Mouse (Mus musculus) forebrain, embryonic 15.5 days (tissue): Measurements from ENCODE around the gene Adgrv1. TPM values are rescaled to one million over a fixed set of nuclear protein-coding genes. Genes with fewer than 3 reads are reported as not detected.

Experiments used
- ATAC-seq: fragments of 200-750 bp; cut with Nextera tagmentation; replicated peaks from 2 replicates; pipeline ENCODE4 v1.8.0; 2017; ENCODE audit warnings: mild to moderate bottlenecking, moderate TSS enrichment, moderate library complexity
- H3K27ac ChIP-seq: fragments of 300-500 bp; sonication (generic); replicated peaks from 2 replicates; pipeline ENCODE4 v1.5.1; 2015; ENCODE audit warnings: mild to moderate bottlenecking, inconsistent platforms
- H3K27me3 ChIP-seq: fragments of 300-500 bp; sonication (generic); 2 replicates; pipeline ENCODE4 v1.6.1; 2015; ENCODE audit warnings: inconsistent platforms
- H3K36me3 ChIP-seq: fragments of 300-500 bp; sonication (generic); 2 replicates; pipeline ENCODE4 v1.6.1; 2015; ENCODE audit warnings: mild to moderate bottlenecking, inconsistent platforms
- H3K4me1 ChIP-seq: fragments of 300-500 bp; sonication (generic); 2 replicates; pipeline ENCODE4 v1.6.1; 2015; ENCODE audit warnings: inconsistent platforms
- H3K4me2 ChIP-seq: fragments of 300-500 bp; sonication (generic); replicated peaks from 2 replicates; pipeline ENCODE4 v1.6.1; 2015; ENCODE audit warnings: mild to moderate bottlenecking, inconsistent platforms
- H3K4me3 ChIP-seq: fragments of 300-500 bp; sonication (generic); 2 replicates; pipeline ENCODE4 v1.5.1; 2015; ENCODE audit warnings: mild to moderate bottlenecking, inconsistent platforms
- H3K9ac ChIP-seq: fragments of 300-500 bp; sonication (generic); replicated peaks from 2 replicates; pipeline ENCODE4 v1.6.1; 2015; ENCODE audit warnings: mild to moderate bottlenecking, inconsistent platforms
- H3K9me3 ChIP-seq: fragments of 300-500 bp; sonication (generic); 2 replicates; pipeline ENCODE4 v1.6.1; 2016; ENCODE audit warnings: inconsistent platforms
- WGBS: fragments of 180-500 bp; shearing (Covaris S2); methylation state at CpG from one replicate; pipeline ENCODE4 v1.1.7; 2015; ENCODE audit warnings: mixed read lengths; 5-methylcytosine and 5-hydroxymethylcytosine counted together
- polyA plus RNA-seq: library from polyadenylated mRNA; unstranded; fragments of >200 nt; fragmentation: Nextera tagmentation; extraction: Ambion mirVana; gene quantifications from 2 replicates; pipeline ENCODE4 v1.2.1, GENCODE M21; 2015

Gene Adgrv1
- polyA plus RNA-seq, 1 experiment from 2014 or later: 17.3 TPM

DNA sequence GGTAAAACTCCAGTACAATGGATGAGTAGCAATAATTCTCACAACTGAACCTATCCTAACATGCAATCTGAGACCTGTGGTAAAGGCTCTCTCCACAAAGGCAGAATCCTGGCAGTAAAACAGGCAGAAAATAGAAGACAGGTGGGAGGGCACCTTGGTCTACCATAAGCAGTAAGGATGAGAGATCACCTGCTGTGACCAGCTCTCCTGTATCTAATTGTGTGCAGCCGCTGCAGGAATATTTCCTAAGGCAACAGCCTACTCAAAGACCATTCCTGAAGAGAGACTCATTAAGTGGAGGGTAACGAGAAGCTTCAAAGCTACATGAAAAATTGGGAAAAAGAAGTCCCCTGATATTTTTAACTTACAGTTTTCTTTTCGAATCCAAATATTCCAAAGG is 167.2 kb downstream of the Adgrv1 start:
- Histone ChIP-seq H3K4me2 (no peak overlapping the region), H3K9ac (no peak overlapping the region), H3K36me3 (no peaks in the 10 kb centered on the region), H3K4me1 (no peaks in the 10 kb centered on the region), H3K4me3 (no peak overlapping the region), H3K27me3 (no peaks in the 10 kb centered on the region), H3K9me3 (no peaks in the 10 kb centered on the region), H3K27ac (no peak overlapping the region)
- 68% methylated on average over 3 of the region's 3 CpGs for WGBS
- no peak for ATAC-seq

- H3K9me3 ChIP-seq: no peaks in the 10 kb centered on the region
- no peak overlapping the region for H3K4me3 ChIP-seq
- H3K27me3 ChIP-seq: no peaks in the 10 kb centered on the region
- no peaks in the 10 kb centered on the region for H3K36me3 ChIP-seq
- WGBS: 35% methylated on average over 4 of the region's 4 CpGs
- H3K4me2 ChIP-seq: no peak overlapping the region
- H3K27ac ChIP-seq: no peak overlapping the region
- no peak overlapping the region for H3K9ac ChIP-seq
- no peaks in the 10 kb centered on the region for H3K4me1 ChIP-seq
- ATAC-seq: peak; percentile 64; the same call in 1 of the 2 replicates
These were observed 183.3 kb downstream of the Adgrv1 start for GRCm38 (mm10) chr13:81449630-81450029.

GRCm38 (mm10) chr13:81449198-81449597 is 183.8 kb downstream of the Adgrv1 start:
- Histone ChIP-seq H3K4me3 (no peak overlapping the region), H3K27me3 (no peaks in the 10 kb centered on the region), H3K9ac (no peak overlapping the region), H3K4me2 (no peak overlapping the region), H3K36me3 (no peaks in the 10 kb centered on the region), H3K4me1 (no peaks in the 10 kb centered on the region), H3K27ac (no peak overlapping the region), H3K9me3 (no peaks in the 10 kb centered on the region)
- ATAC-seq: peak; percentile 60
- 75% methylated on average over 7 of the region's 7 CpGs for WGBS

- no peak for ATAC-seq
- Histone ChIP-seq H3K27me3 (no peaks in the 10 kb centered on the region), H3K4me1 (peaks cover 7% of the 10 kb centered on the region; the same call in 1 of the 2 replicates), H3K9ac (no peak overlapping the region), H3K27ac (no peak overlapping the region), H3K36me3 (no peaks in the 10 kb centered on the region), H3K4me3 (no peak overlapping the region), H3K9me3 (no peaks in the 10 kb centered on the region), H3K4me2 (no peak overlapping the region)
- 89% methylated on average over 3 of the region's 3 CpGs for WGBS
These were observed 191.5 kb downstream of the Adgrv1 start for GRCm38 (mm10) chr13:81441412-81441811.

- H3K9me3 ChIP-seq: no peaks in the 10 kb centered on the region
- no peak overlapping the region for H3K4me3 ChIP-seq
- no peaks in the 10 kb centered on the region for H3K27me3 ChIP-seq
- peak overlapping the region; percentile 53 for H3K27ac ChIP-seq
- peaks cover 7% of the 10 kb centered on the region; the same call in 1 of the 2 replicates for H3K4me1 ChIP-seq
- peak; percentile 85 for ATAC-seq
- H3K36me3 ChIP-seq: no peaks in the 10 kb centered on the region
- no peak overlapping the region for H3K9ac ChIP-seq
- H3K4me2 ChIP-seq: no peak overlapping the region
- WGBS: 38% methylated on average over 12 of the region's 12 CpGs
These were observed 193.4 kb downstream of the Adgrv1 start for GRCm38 (mm10) chr13:81439390-81440025.

GRCm38 (mm10) chr13:81437088-81437487 is 195.9 kb downstream of the Adgrv1 start:
- no peak for ATAC-seq
- Histone ChIP-seq H3K4me3 (no peak overlapping the region), H3K36me3 (no peaks in the 10 kb centered on the region), H3K4me1 (peaks cover 7% of the 10 kb centered on the region; the same call in 1 of the 2 replicates), H3K27me3 (no peaks in the 10 kb centered on the region), H3K27ac (no peak overlapping the region), H3K9me3 (no peaks in the 10 kb centered on the region), H3K4me2 (no peak overlapping the region), H3K9ac (no peak overlapping the region)
- 83% methylated on average over 8 of the region's 8 CpGs for WGBS

GRCm38 (mm10) chr13:81426896-81427755 is 205.8 kb downstream of the Adgrv1 start:
- no peaks in the 10 kb centered on the region for H3K9me3 ChIP-seq
- H3K4me3 ChIP-seq: no peak overlapping the region
- ATAC-seq: peak; percentile 62
- no peak overlapping the region for H3K27ac ChIP-seq
- no peak overlapping the region for H3K9ac ChIP-seq
- no peaks in the 10 kb centered on the region for H3K27me3 ChIP-seq
- no peaks in the 10 kb centered on the region for H3K36me3 ChIP-seq
- H3K4me2 ChIP-seq: no peak overlapping the region
- WGBS: 73% methylated on average over 15 of the region's 15 CpGs
- no peaks in the 10 kb centered on the region for H3K4me1 ChIP-seq

DNA sequence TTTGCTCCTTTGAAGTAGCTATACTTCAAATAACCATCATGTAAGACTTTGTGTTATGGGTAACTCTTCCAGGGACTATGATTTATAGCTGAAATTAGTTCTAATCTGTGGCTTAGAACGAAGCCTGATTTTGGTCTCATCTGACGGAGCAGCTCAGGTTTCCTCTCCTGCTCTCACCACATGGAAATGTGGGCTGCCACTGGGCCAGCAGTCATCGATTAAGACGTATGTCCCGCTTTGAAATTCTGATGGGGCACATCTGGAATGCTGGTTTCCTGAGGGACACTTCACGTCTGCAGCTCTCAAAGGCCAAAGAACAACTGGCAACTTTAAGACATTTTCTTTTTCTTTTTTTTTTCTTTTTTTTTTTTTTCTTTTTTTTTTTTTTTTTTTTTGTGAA is 207.8 kb downstream of the Adgrv1 start:
- Histone ChIP-seq H3K27ac (no peak overlapping the region), H3K9ac (no peak overlapping the region), H3K4me2 (no peak overlapping the region), H3K4me3 (no peak overlapping the region), H3K36me3 (no peaks in the 10 kb centered on the region), H3K27me3 (no peaks in the 10 kb centered on the region), H3K4me1 (no peaks in the 10 kb centered on the region), H3K9me3 (no peaks in the 10 kb centered on the region)
- 94% methylated on average over 6 of the region's 6 CpGs for WGBS
- ATAC-seq: no peak

DNA sequence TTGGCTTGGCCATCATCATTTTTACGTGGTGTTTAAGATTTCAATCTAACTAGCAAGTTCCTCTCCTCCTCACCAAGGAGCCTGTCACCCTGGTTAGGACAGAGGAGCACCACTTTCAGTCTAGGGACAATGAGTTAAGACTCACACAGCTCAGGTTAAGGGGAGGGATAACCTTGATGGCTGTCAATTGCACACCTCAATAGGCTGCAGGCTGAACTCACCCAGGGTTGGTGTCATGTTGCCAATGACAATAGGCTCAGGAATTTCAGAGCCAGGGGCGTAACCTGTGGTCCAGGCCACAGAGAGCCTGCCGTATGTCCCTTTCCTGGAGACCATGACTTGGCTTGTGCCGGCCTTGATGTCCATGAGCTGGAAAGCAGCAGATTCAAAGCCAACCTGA is 209.0 kb downstream of the Adgrv1 start:
- no peak overlapping the region for H3K9ac ChIP-seq
- WGBS: 60% methylated on average over 4 of the region's 4 CpGs
- H3K27me3 ChIP-seq: no peaks in the 10 kb centered on the region
- H3K9me3 ChIP-seq: no peaks in the 10 kb centered on the region
- no peak overlapping the region for H3K4me3 ChIP-seq
- no peak overlapping the region for H3K4me2 ChIP-seq
- ATAC-seq: no peak
- H3K27ac ChIP-seq: no peak overlapping the region
- no peaks in the 10 kb centered on the region for H3K36me3 ChIP-seq
- H3K4me1 ChIP-seq: no peaks in the 10 kb centered on the region

GRCm38 (mm10) chr13:81407881-81408460 is 225.0 kb downstream of the Adgrv1 start:
- H3K27me3 ChIP-seq: no peaks in the 10 kb centered on the region
- no peak overlapping the region for H3K4me2 ChIP-seq
- 78% methylated on average over 1 of the region's 1 CpGs for WGBS
- 0 out of 2 replicates have a peak, but pooled peaks have one; percentile 13 for ATAC-seq
- no peak overlapping the region for H3K9ac ChIP-seq
- H3K9me3 ChIP-seq: no peaks in the 10 kb centered on the region
- no peak overlapping the region for H3K4me3 ChIP-seq
- no peaks in the 10 kb centered on the region for H3K36me3 ChIP-seq
- H3K27ac ChIP-seq: no peak overlapping the region
- no peaks in the 10 kb centered on the region for H3K4me1 ChIP-seq

DNA sequence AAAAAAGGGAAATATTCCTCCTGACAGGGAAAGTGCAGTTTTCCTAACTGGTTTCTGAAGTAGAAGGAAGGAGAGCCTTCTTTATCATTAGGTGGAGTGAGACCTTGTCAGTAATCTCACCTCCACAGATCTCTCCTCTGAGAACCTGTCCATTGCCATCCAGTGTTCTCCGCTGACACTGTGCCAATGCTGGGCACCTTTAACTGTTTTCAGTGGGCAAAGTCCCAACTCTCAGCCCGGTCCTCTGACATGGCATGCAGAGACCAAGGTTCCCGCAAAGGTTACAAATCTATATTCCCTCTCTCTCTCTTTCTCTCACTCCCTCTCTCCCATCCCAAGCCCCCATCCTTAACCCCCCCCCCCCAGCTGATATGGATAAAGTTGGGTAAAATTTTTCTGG is 230.1 kb downstream of the Adgrv1 start:
- no peak overlapping the region for H3K27ac ChIP-seq
- H3K4me3 ChIP-seq: no peak overlapping the region
- no peaks in the 10 kb centered on the region for H3K4me1 ChIP-seq
- no peak for ATAC-seq
- H3K9me3 ChIP-seq: no peaks in the 10 kb centered on the region
- no peak overlapping the region for H3K4me2 ChIP-seq
- no peak overlapping the region for H3K9ac ChIP-seq
- WGBS: 87% methylated on average over 3 of the region's 3 CpGs
- no peaks in the 10 kb centered on the region for H3K36me3 ChIP-seq
- no peaks in the 10 kb centered on the region for H3K27me3 ChIP-seq

DNA sequence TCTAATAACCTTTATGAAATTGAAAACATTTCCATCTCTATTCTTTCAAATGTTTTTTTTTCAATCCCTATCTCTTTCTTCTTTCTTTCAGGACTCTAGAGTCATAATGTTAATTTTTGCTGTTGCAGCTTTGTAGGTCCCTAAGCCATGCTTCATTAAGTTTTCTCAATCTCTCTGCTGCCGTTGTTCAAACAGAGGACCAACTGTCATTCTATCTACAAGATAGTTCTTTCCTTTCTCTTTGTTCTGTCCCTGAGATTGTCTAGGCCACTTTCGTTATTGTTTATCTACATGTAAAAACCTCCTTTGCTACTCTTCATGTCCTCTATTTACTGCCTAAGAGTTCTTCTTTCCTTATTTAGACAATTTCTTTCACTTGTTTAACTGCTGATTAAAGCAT is 230.8 kb downstream of the Adgrv1 start:
- H3K4me3 ChIP-seq: no peak overlapping the region
- no peaks in the 10 kb centered on the region for H3K9me3 ChIP-seq
- no peaks in the 10 kb centered on the region for H3K4me1 ChIP-seq
- H3K9ac ChIP-seq: no peak overlapping the region
- ATAC-seq: no peak
- no peaks in the 10 kb centered on the region for H3K36me3 ChIP-seq
- H3K27ac ChIP-seq: no peak overlapping the region
- WGBS: 38% methylated on average over 2 of the region's 2 CpGs
- H3K27me3 ChIP-seq: no peaks in the 10 kb centered on the region
- H3K4me2 ChIP-seq: no peak overlapping the region
